Mouse (Mus musculus): Measurements from ENCODE around the gene Krit1.
"Not testable (repeated sequence)": the region's sequence is repeated elsewhere in the genome, so short reads cannot be mapped to it uniquely, and the experiment has no call there.

Gene Krit1

GRCm38 (mm10) chr5:3802433-3803291 is at the start of gene Krit1, which contains the start of gene Ankib1:
TSS of gene Krit1 (plus strand) at chr5:3803184.
TSS of gene Ankib1 (minus strand) at chr5:3802925.
- DNase-seq (ENCODE audit: low spot score): peak; percentile 83

- no peak for DNase-seq (ENCODE audit: low spot score)
Measured at GRCm38 (mm10) chr5:3771512-3771911, 31.5 kb upstream of the Krit1 start.

- no peak for DNase-seq (ENCODE audit: low spot score)
Measured at GRCm38 (mm10) chr5:3772017-3772416, 31.0 kb upstream of the Krit1 start.

- DNase-seq (ENCODE audit: low spot score): no peak
Measured at GRCm38 (mm10) chr5:3782670-3783069, 20.3 kb upstream of the Krit1 start.

- DNase-seq (ENCODE audit: low spot score): no peak
Measured at GRCm38 (mm10) chr5:3783947-3784681, 18.9 kb upstream of the Krit1 start.

GRCm38 (mm10) chr5:3784751-3785496 is 18.1 kb upstream of the Krit1 start:
- DNase-seq (ENCODE audit: low spot score): no peak

- DNase-seq (ENCODE audit: low spot score): no peak
Measured at GRCm38 (mm10) chr5:3787548-3787947, 15.4 kb upstream of the Krit1 start.

GRCm38 (mm10) chr5:3791048-3791447 is 11.9 kb upstream of the Krit1 start:
- DNase-seq (ENCODE audit: low spot score): no peak

GRCm38 (mm10) chr5:3797101-3797500 is 5.9 kb upstream of the Krit1 start:
- DNase-seq (ENCODE audit: low spot score): not testable (repeated sequence)

- DNase-seq (ENCODE audit: low spot score): not testable (repeated sequence)
Measured at GRCm38 (mm10) chr5:3798656-3799055, 4.3 kb upstream of the Krit1 start.

GRCm38 (mm10) chr5:3800041-3800440 is 2.9 kb upstream of the Krit1 start:
- DNase-seq (ENCODE audit: low spot score): no peak

GRCm38 (mm10) chr5:3800881-3801280 is 2.1 kb upstream of the Krit1 start:
- DNase-seq (ENCODE audit: low spot score): no peak

- DNase-seq (ENCODE audit: low spot score): no peak
Measured at GRCm38 (mm10) chr5:3801672-3802432, 1.1 kb upstream of the Krit1 start.

- no peak for DNase-seq (ENCODE audit: low spot score)
Measured at GRCm38 (mm10) chr5:3803292-3804165, 545 bp downstream of the Krit1 start.

GRCm38 (mm10) chr5:3808472-3808871 is 5.5 kb downstream of the Krit1 start:
- no peak for DNase-seq (ENCODE audit: low spot score)

- no peak for DNase-seq (ENCODE audit: low spot score)
Measured at GRCm38 (mm10) chr5:3834107-3834506, 31.1 kb downstream of the Krit1 start.

- no peak for DNase-seq (ENCODE audit: low spot score)
Measured at GRCm38 (mm10) chr5:3845026-3845425, 42.0 kb downstream of the Krit1 start, which contains the start of gene Lrrd1. TSS of gene Lrrd1 (plus strand) at chr5:3845173.

- DNase-seq (ENCODE audit: low spot score): no peak
Measured at GRCm38 (mm10) chr5:3870161-3870560, 67.2 kb downstream of the Krit1 start.

GRCm38 (mm10) chr5:3872348-3872747 is 69.4 kb downstream of the Krit1 start:
- no peak for DNase-seq (ENCODE audit: low spot score)

GRCm38 (mm10) chr5:3873485-3873884 is 70.5 kb downstream of the Krit1 start:
- DNase-seq (ENCODE audit: low spot score): no peak

- not testable (repeated sequence) for DNase-seq (ENCODE audit: low spot score)
Measured at GRCm38 (mm10) chr5:3886862-3887261, 83.9 kb downstream of the Krit1 start.

Data from spleen, adult 12 weeks (tissue).